Mouse (Mus musculus): ENCODE results near the gene Nipbl.
"Not testable (repeated sequence)": the region's sequence is repeated elsewhere in the genome, so short reads cannot be mapped to it uniquely, and the experiment has no call there.

The Nipbl gene

GRCm38 (mm10) chr15:8443926-8444889, at the start of gene Nipbl:
TSS of gene Nipbl (minus strand) at chr15:8444463.
- DNase-seq (ENCODE audit: low spot score in 2 of 2) = peak; percentile 86 to 89

- DNase-seq (ENCODE audit: low spot score in 2 of 2) = no peak
These were observed 41.0 kb upstream of the Nipbl start for GRCm38 (mm10) chr15:8485261-8485660.

- DNase-seq (ENCODE audit: low spot score in 2 of 2) = no peak
These were observed 24.8 kb upstream of the Nipbl start for GRCm38 (mm10) chr15:8469006-8469575.

GRCm38 (mm10) chr15:8463521-8463920, 19.3 kb upstream of the Nipbl start:
- no peak for DNase-seq (ENCODE audit: low spot score in 2 of 2)

- no peak for DNase-seq (ENCODE audit: low spot score in 2 of 2)
These were observed 18.5 kb upstream of the Nipbl start for GRCm38 (mm10) chr15:8462780-8463179.

GRCm38 (mm10) chr15:8460871-8461270, 16.6 kb upstream of the Nipbl start:
- no peak for DNase-seq (ENCODE audit: low spot score in 2 of 2)

- no peak for DNase-seq (ENCODE audit: low spot score in 2 of 2)
These were observed 15.7 kb upstream of the Nipbl start for GRCm38 (mm10) chr15:8459979-8460378.

GRCm38 (mm10) chr15:8456223-8456622, 12.0 kb upstream of the Nipbl start:
- DNase-seq (ENCODE audit: low spot score in 2 of 2) = not testable (repeated sequence)

GRCm38 (mm10) chr15:8455486-8455885, 11.2 kb upstream of the Nipbl start:
- no peak for DNase-seq (ENCODE audit: low spot score in 2 of 2)

GRCm38 (mm10) chr15:8451071-8451470, 6.8 kb upstream of the Nipbl start:
- DNase-seq (ENCODE audit: low spot score in 2 of 2) = no peak

GRCm38 (mm10) chr15:8447193-8447767, 3.0 kb upstream of the Nipbl start:
- DNase-seq (ENCODE audit: low spot score in 2 of 2) = no peak

GRCm38 (mm10) chr15:8446435-8446834, 2.2 kb upstream of the Nipbl start:
- DNase-seq (ENCODE audit: low spot score in 2 of 2) = no peak

GRCm38 (mm10) chr15:8445951-8446419, 1.7 kb upstream of the Nipbl start:
- no peak for DNase-seq (ENCODE audit: low spot score in 2 of 2)

GRCm38 (mm10) chr15:8444890-8445597, 781 bp upstream of the Nipbl start:
- DNase-seq (ENCODE audit: low spot score in 2 of 2) = peak; percentile 70 to 72

- peak; percentile 60 to 65 for DNase-seq (ENCODE audit: low spot score in 2 of 2)
These were observed 916 bp downstream of the Nipbl start for GRCm38 (mm10) chr15:8443168-8443925.

GRCm38 (mm10) chr15:8442761-8443160, 1.5 kb downstream of the Nipbl start:
- no peak for DNase-seq (ENCODE audit: low spot score in 2 of 2)

GRCm38 (mm10) chr15:8442156-8442555, 2.1 kb downstream of the Nipbl start:
- no peak for DNase-seq (ENCODE audit: low spot score in 2 of 2)

GRCm38 (mm10) chr15:8433239-8433947, 10.9 kb downstream of the Nipbl start:
- no peak for DNase-seq (ENCODE audit: low spot score in 2 of 2)

- no peak for DNase-seq (ENCODE audit: low spot score in 2 of 2)
These were observed 11.7 kb downstream of the Nipbl start for GRCm38 (mm10) chr15:8432534-8432933.

GRCm38 (mm10) chr15:8429502-8429901, 14.8 kb downstream of the Nipbl start:
- DNase-seq (ENCODE audit: low spot score in 2 of 2) = no peak
